Mouse (Mus musculus): ENCODE measurements at regions not wholly inside any gene's neighbourhood (a gene's known extent, or its start where the extent isn't known, plus 50 kb on each side); places are given as distances from the start of the nearest gene placed in this dataset.

GRCm38 (mm10) chr6:98089185-98089584 lies 253.4 kb downstream of the Gm765 start:
- TF ChIP-seq CTCF (conservative IDR thresholded peaks at IDR 0.05 in 1 of 2, IDR thresholded peaks at IDR 0.05 in 1 of 2; ENCODE audit: low read depth in 2 of 2, low read length in 2 of 2), result peak; percentile 60 to 79; a peak in 3 of 4 replicates
- TF ChIP-seq JUN (IDR thresholded peaks at IDR 0.05; ENCODE audit: insufficient read depth, low read depth, low read length), result no peak
- no peak for TF ChIP-seq JUND (conservative IDR thresholded peaks at IDR 0.05; ENCODE audit: low read depth, low read length)
- no peak for TF ChIP-seq MXI1 (IDR thresholded peaks at IDR 0.05; ENCODE audit: low read depth, low read length)
